Mouse (Mus musculus): ENCODE measurements around the gene Dlgap1. TPM values are rescaled to one million over a fixed set of nuclear protein-coding genes. Genes with fewer than 3 reads are reported as not detected.

Gene Dlgap1
- polyA plus RNA-seq, 1 experiment = not detected

DNA sequence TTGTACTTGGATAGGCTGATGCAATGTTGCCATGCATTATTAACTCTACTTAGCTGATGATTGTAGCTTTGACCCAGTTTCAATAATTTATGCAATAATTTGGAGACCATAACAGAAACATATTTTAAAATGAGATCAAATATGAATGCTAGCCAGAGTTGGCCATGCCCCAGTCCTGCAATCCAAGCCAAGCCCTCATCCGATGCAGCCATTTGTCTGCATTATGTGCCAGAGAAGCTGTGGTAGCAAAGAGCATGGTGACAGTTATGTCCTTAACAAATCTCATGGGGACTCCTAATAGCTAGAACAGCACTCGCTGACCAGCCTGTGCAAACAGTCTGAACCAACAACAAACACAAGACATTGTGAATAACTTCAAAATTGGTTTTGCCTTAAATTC lies 303.3 kb downstream of the Dlgap1 start:
- no peaks in the 10 kb centered on the region for H3K4me1 ChIP-seq
- no peak overlapping the region for H3K4me3 ChIP-seq (replicated peaks)
- H3K9me3 ChIP-seq = peaks cover 23% of the 10 kb centered on the region
- H3K36me3 ChIP-seq (replicated peaks; ENCODE audit: low read length) = no peaks in the 10 kb centered on the region
- no peak for TF ChIP-seq FLI1 (IDR thresholded peaks at IDR 0.05; ENCODE audit: low read length)
- TF ChIP-seq GATA1 (IDR thresholded peaks at IDR 0.05; ENCODE audit: borderline replicate concordance, low read length) = no peak
- H3K27me3 ChIP-seq (replicated peaks) = no peaks in the 10 kb centered on the region

DNA sequence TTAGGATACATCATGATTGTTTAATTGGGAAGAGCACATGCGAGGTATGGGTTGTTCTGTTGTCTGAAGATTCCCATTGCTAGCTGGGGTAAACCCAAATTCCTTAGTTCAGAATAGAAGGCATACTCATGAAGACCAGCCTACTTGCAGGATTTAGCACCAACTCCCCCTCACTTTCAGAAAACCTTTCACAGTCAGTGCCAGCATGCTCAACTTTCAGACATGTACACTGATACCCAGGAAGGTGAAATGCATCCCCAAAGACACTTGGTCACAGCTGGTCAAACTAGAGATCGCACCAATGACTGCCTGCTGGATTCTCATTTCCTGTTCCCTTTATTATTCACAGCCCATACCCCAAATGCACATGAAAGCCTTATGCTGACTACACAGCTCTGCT lies 318.8 kb downstream of the Dlgap1 start:
- no peaks in the 10 kb centered on the region for H3K27me3 ChIP-seq (replicated peaks)
- no peak overlapping the region for H3K4me3 ChIP-seq (replicated peaks)
- no peaks in the 10 kb centered on the region for H3K4me1 ChIP-seq
- no peaks in the 10 kb centered on the region for H3K36me3 ChIP-seq (replicated peaks; ENCODE audit: low read length)
- H3K9me3 ChIP-seq = peaks cover 23% of the 10 kb centered on the region
- TF ChIP-seq GATA1 (IDR thresholded peaks at IDR 0.05; ENCODE audit: borderline replicate concordance, low read length) = no peak
- TF ChIP-seq FLI1 (IDR thresholded peaks at IDR 0.05; ENCODE audit: low read length) = no peak

DNA sequence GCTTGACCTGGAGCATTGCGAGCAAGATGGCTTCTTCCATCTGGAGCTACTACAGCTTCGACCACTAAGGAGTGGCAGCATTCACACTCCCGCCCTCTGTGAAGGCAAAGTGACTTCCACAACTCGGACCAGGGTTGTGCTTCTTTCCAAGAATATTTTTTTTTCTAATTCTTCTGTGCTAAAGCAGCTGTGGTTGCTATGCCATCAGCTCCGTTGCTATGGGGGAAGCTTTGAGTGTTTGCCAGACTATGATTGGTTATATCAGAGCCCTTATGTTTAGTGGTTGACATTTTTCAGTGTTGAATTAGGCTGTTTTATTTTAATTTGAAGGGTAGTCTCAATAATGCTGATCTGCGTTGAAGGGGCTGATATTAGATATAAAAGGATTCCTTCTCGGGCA lies 325.2 kb downstream of the Dlgap1 start:
- Histone ChIP-seq H3K36me3 (replicated peaks; ENCODE audit: low read length) (no peaks in the 10 kb centered on the region), H3K4me1 (no peaks in the 10 kb centered on the region), H3K4me3 (replicated peaks) (no peak overlapping the region), H3K9me3 (peaks cover 8% of the 10 kb centered on the region), H3K27me3 (replicated peaks) (no peaks in the 10 kb centered on the region)
- no peak for TF ChIP-seq GATA1 (IDR thresholded peaks at IDR 0.05; ENCODE audit: borderline replicate concordance, low read length)
- no peak for TF ChIP-seq FLI1 (IDR thresholded peaks at IDR 0.05; ENCODE audit: low read length)

DNA sequence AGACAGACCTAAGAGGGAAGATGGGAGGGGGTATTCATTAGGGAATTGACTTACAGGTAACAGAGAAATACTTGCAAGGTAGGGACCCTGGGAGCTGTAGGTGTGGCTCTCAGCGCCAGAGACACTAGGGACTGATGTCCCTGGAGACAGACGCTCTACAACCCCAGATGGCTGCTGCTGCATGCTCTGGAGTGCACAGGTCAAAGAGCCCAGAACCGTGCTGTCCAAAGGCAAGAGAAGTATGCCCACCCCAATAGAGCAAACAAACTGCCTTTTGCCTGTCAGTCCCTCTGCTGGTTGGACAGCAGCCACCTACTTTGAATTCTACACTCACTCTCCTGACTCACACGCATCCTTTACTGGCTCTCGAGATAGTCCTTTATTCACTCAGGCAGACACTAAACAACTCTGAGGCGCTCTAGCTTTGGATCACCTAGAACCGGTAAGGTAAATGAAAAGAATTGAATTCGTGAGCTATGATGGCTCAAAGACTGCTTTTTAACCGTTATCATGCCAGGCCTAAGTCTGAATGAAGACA lies 333.1 kb downstream of the Dlgap1 start:
- Histone ChIP-seq H3K4me1 (no peaks in the 10 kb centered on the region), H3K36me3 (replicated peaks; ENCODE audit: low read length) (no peaks in the 10 kb centered on the region), H3K4me3 (replicated peaks) (no peak overlapping the region), H3K27me3 (replicated peaks) (no peaks in the 10 kb centered on the region), H3K9me3 (peaks cover 23% of the 10 kb centered on the region)
- no peak for TF ChIP-seq FLI1 (IDR thresholded peaks at IDR 0.05; ENCODE audit: low read length)

DNA sequence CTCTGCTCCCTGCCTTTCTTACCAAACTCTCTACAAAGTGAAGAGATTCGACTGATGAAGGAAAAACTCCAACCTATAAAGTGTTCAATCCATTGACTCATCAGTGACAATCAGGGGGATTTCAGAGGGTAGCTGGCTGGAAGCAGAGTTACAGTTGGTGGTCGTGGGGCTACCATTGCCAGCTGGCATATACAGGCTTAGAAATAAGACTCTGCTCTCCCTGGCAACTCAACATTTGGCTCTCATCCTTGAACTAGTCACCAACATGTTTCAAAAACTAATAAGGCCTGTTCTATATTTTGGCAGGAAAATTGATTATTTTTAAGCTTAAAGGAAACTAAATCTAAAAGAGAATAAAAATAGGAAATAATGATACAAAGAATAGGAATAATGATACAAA lies 333.8 kb downstream of the Dlgap1 start:
- Histone ChIP-seq H3K4me1 (no peaks in the 10 kb centered on the region), H3K9me3 (peaks cover 23% of the 10 kb centered on the region), H3K4me3 (replicated peaks) (no peak overlapping the region), H3K36me3 (replicated peaks; ENCODE audit: low read length) (no peaks in the 10 kb centered on the region), H3K27me3 (replicated peaks) (no peaks in the 10 kb centered on the region)
- TF ChIP-seq FLI1 (IDR thresholded peaks at IDR 0.05; ENCODE audit: low read length) (no peak), GATA1 (IDR thresholded peaks at IDR 0.05; ENCODE audit: borderline replicate concordance, low read length) (no peak)

DNA sequence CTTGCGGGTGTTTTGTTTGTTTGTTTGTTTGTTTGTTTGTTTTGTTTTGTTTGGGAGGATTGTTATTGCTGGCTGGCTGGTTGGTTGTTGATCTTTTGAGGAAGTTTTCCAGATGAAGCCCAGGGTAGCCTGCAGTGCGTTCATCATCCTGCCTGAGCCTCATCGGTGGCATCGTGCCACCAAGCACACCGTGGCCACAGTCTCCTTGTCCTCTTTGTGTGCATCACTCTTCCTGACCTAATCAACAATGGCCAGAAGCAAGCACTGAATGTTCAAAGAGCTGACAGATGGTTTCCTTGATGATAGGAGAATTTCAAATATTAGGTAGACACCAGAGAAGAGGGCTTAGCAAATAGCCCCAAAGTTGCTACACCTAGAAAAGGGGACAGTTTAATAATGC lies 336.1 kb downstream of the Dlgap1 start:
- Histone ChIP-seq H3K27me3 (replicated peaks) (no peaks in the 10 kb centered on the region), H3K4me1 (no peaks in the 10 kb centered on the region), H3K36me3 (replicated peaks; ENCODE audit: low read length) (no peaks in the 10 kb centered on the region), H3K4me3 (replicated peaks) (peak overlapping the region; percentile 38), H3K9me3 (peaks cover 30% of the 10 kb centered on the region)
- no peak for TF ChIP-seq FLI1 (IDR thresholded peaks at IDR 0.05; ENCODE audit: low read length)
- no peak for TF ChIP-seq GATA1 (IDR thresholded peaks at IDR 0.05; ENCODE audit: borderline replicate concordance, low read length)

DNA sequence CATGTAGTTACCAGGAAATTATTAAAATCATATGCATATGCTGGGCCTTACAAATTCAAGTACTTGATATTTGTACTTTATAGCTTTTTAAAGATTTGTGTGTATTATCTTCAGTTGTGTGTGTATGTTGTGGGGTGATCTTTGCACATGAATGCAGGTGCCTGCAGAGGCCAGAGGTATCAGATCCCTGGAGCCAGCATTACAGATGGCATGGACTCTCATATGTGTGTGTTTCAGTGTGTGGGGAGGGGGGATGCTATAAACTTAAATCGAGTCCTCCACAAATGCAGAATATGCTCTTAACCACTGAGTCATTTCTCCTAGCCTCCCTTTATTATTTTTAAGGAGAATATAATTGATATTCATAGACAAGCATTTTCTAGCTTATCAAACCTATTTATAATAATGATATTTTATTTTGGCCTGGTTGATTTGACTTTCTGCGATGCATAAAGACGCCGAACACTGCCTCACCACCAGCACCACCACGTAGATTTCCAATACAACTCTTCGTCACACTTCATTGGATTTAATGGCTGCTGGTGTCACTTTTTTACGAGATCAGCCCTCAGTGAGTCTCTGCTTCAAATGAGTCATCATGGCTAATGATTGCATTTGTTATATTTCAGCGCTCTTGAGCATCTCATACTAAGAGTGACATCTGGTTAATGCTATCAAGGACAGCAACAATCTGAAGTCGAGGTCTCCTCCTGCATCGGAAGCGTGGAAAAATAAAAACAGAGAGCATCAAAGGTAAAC lies 338.7 kb downstream of the Dlgap1 start:
- TF ChIP-seq FLI1 (IDR thresholded peaks at IDR 0.05; ENCODE audit: low read length) (no peak), GATA1 (IDR thresholded peaks at IDR 0.05; ENCODE audit: borderline replicate concordance, low read length) (no peak)
- no peaks in the 10 kb centered on the region for H3K27me3 ChIP-seq (replicated peaks)
- peaks cover 23% of the 10 kb centered on the region for H3K9me3 ChIP-seq
- no peaks in the 10 kb centered on the region for H3K4me1 ChIP-seq
- H3K36me3 ChIP-seq (replicated peaks; ENCODE audit: low read length) = no peaks in the 10 kb centered on the region
- no peak overlapping the region for H3K4me3 ChIP-seq (replicated peaks)

DNA sequence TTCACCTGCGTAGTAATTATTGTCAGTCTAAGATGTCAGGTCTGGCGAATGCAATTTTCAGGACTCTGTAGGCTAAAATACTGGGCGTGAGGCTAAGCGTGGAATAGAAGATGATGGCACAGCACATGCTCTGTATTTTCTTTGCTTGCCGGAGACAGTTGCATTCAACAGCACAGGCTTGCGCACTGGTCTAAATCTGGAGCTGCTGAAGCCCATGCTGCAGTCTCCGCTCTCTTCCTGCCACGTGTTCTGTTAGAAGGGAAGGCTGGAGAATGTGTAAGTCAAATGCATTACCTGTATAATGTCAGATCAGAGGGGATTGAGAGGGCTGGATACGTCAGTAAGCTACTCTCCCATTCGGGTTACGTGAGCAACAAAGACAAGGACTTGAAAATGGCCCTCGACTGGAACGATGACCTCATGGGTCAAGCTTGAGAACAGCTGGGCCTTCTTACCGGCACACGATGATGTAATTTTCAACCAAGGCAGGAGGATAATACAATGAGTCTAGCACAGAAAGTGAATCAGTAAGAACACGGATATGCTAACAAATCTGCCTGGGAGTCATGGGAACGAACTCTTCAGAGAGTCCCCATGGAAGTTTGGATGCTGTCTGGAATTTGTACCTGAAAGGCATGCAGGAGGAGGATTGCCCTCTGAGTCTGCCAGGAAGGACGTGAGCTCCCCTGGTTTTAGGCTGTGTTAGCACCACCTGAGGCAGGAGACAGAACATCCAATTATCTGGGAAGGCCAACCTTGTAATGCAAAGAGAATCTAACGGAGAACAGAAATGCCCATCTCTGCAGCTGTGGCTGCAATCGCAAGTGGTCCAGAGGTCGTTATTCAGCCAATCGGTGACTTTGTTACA lies 339.7 kb downstream of the Dlgap1 start:
- H3K27me3 ChIP-seq (replicated peaks) = no peaks in the 10 kb centered on the region
- no peaks in the 10 kb centered on the region for H3K4me1 ChIP-seq
- H3K4me3 ChIP-seq (replicated peaks) = no peak overlapping the region
- peaks cover 18% of the 10 kb centered on the region for H3K9me3 ChIP-seq
- TF ChIP-seq FLI1 (IDR thresholded peaks at IDR 0.05; ENCODE audit: low read length) (no peak), GATA1 (IDR thresholded peaks at IDR 0.05; ENCODE audit: borderline replicate concordance, low read length) (no peak)
- H3K36me3 ChIP-seq (replicated peaks; ENCODE audit: low read length) = no peaks in the 10 kb centered on the region

DNA sequence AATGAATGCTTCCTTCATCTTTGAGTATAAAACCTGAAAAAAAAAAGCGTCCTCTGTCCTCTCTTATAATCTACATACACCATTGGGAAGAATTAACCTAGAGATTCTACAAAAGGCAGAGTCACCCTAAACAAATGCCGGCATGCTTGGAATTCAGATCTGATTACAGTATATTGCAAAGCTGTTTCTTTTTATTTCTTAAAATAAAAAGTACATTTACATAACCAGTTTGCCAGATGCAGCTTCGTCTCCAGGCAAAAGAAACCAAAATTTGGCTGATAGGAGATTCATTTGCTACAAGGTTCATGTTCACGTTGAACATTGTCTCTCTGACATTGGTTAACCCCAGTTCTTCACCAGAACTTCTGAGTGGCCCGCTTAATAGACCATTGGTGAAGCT lies 347.5 kb downstream of the Dlgap1 start:
- H3K9me3 ChIP-seq = peaks cover 25% of the 10 kb centered on the region
- H3K4me3 ChIP-seq (replicated peaks) = no peak overlapping the region
- H3K4me1 ChIP-seq = no peaks in the 10 kb centered on the region
- no peaks in the 10 kb centered on the region for H3K27me3 ChIP-seq (replicated peaks)
- TF ChIP-seq FLI1 (IDR thresholded peaks at IDR 0.05; ENCODE audit: low read length) = no peak
- TF ChIP-seq GATA1 (IDR thresholded peaks at IDR 0.05; ENCODE audit: borderline replicate concordance, low read length) = no peak
- H3K36me3 ChIP-seq (replicated peaks; ENCODE audit: low read length) = no peaks in the 10 kb centered on the region

DNA sequence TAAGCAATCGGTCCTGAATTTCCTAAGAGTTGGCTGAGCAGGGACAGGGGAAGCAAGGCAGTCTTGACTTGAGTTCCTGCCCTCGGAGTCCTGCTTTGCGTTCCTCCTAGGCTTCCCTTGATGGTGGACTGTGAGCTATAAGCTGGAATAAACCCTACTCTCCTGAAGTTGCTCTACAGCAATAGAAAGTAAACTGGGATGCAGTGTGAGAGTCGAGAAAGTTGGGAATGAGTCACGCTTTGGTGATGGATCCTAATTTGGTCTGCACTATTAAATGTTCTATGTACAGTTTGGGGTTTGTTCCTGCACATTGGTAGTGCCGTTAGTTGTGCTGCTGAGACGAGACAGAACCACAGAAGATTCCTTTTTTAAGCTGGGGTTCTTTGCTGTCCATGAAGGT lies 348.9 kb downstream of the Dlgap1 start:
- Histone ChIP-seq H3K9me3 (peaks cover 36% of the 10 kb centered on the region), H3K36me3 (replicated peaks; ENCODE audit: low read length) (no peaks in the 10 kb centered on the region), H3K4me3 (replicated peaks) (no peak overlapping the region), H3K27me3 (replicated peaks) (no peaks in the 10 kb centered on the region), H3K4me1 (no peaks in the 10 kb centered on the region)
- TF ChIP-seq FLI1 (IDR thresholded peaks at IDR 0.05; ENCODE audit: low read length) (no peak), GATA1 (IDR thresholded peaks at IDR 0.05; ENCODE audit: borderline replicate concordance, low read length) (no peak)
